Mouse (Mus musculus) splenic B cell, adult 2 months (primary cell): ENCODE data around the gene Pfas.
"Not testable (repeated sequence)": the region's sequence is repeated elsewhere in the genome, so short reads cannot be mapped to it uniquely, and the experiment has no call there.

Source experiments
- DNase-seq: peaks from one replicate; pipeline ENCODE4 v3.0.0-alpha.2; 2011; ENCODE audit warnings: low read depth, low spot score
- H3K27me3 ChIP-seq: 2 replicates; pipeline ENCODE4 v1.6.1; 2012; ENCODE audit warnings: mild to moderate bottlenecking, low read length, moderate library complexity, mixed read lengths; ENCODE audit not compliant: control insufficient read depth, poor library complexity, insufficient read depth, severe bottlenecking
- H3K36me3 ChIP-seq: 2 replicates; pipeline ENCODE4 v1.6.1; 2012; ENCODE audit warnings: mild to moderate bottlenecking, low read length, moderate library complexity, mixed read lengths; ENCODE audit not compliant: control insufficient read depth, poor library complexity, insufficient read depth, severe bottlenecking

Gene Pfas

GRCm38 (mm10) chr11:68946806-68947440 lies 61.3 kb downstream of the Pfas start:
- no peak for DNase-seq
- no peaks in the 10 kb centered on the region for H3K27me3 ChIP-seq
- no peaks in the 10 kb centered on the region for H3K36me3 ChIP-seq

GRCm38 (mm10) chr11:68946001-68946400 lies 62.3 kb downstream of the Pfas start:
- Histone ChIP-seq H3K36me3 (no peaks in the 10 kb centered on the region), H3K27me3 (no peaks in the 10 kb centered on the region)
- DNase-seq, result no peak

- no peaks in the 10 kb centered on the region for H3K27me3 ChIP-seq
- DNase-seq, result no peak
- no peaks in the 10 kb centered on the region for H3K36me3 ChIP-seq
These were observed 63.0 kb downstream of the Pfas start for GRCm38 (mm10) chr11:68945245-68945644.

DNA sequence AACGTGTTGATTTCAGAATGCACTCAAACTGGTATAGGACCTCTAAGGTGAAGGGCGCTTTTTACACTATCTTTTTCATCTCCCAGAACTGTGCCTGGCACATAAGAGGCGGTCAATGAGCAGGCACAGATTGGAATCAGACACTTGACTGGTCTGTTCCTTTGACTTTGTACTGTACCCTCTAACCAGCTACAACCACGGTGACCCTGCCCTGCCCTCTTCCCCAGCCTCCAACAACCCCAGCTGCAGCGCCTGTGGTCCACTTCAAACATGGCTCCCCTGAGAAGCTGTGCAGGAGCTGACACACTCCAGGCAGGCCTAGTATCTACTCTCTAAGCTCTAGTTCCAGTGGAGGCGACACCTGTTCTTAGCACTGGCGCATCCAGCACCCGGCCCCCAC lies 65.5 kb downstream of the Pfas start:
- Histone ChIP-seq H3K27me3 (no peaks in the 10 kb centered on the region), H3K36me3 (no peaks in the 10 kb centered on the region)
- no peak for DNase-seq

GRCm38 (mm10) chr11:68940516-68940915 lies 67.7 kb downstream of the Pfas start:
- Histone ChIP-seq H3K36me3 (no peaks in the 10 kb centered on the region), H3K27me3 (no peaks in the 10 kb centered on the region)
- no peak for DNase-seq

GRCm38 (mm10) chr11:68939451-68940304 lies 68.6 kb downstream of the Pfas start:
- H3K27me3 ChIP-seq, result no peaks in the 10 kb centered on the region
- peak; percentile 85 for DNase-seq
- H3K36me3 ChIP-seq, result no peaks in the 10 kb centered on the region

GRCm38 (mm10) chr11:68936951-68937350 lies 71.3 kb downstream of the Pfas start:
- DNase-seq, H3K27me3 ChIP-seq: not testable (repeated sequence)

More at GRCm38 (mm10) chr11:68936951-68937350, 71.3 kb downstream of the Pfas start:
- not testable (repeated sequence) for H3K36me3 ChIP-seq
